Mouse (Mus musculus): ENCODE measurements around the gene Efemp1. TPM values are rescaled to one million over a fixed set of nuclear protein-coding genes. Genes with fewer than 3 reads are reported as not detected.

Gene Efemp1
- polyA plus RNA-seq, 1 experiment, result 2.8 TPM

GRCm38 (mm10) chr11:28912469-28913138 lies 59.6 kb downstream of the Efemp1 start:
- Histone ChIP-seq H3K4me3 (ENCODE audit: control insufficient read depth, low read depth, low read length) (no peak overlapping the region), H3K4me1 (ENCODE audit: control insufficient read depth, insufficient read depth, low read length) (no peaks in the 10 kb centered on the region)
- no peak for TF ChIP-seq POLR2A (IDR thresholded peaks at IDR 0.05; ENCODE audit: control insufficient read depth, low read depth, low read length)
- no peak for TF ChIP-seq CTCF (IDR thresholded peaks at IDR 0.05; ENCODE audit: control insufficient read depth, insufficient read depth, insufficient replicate concordance, low read depth, low read length)

GRCm38 (mm10) chr11:28934449-28934848 lies 81.4 kb downstream of the Efemp1 start:
- Histone ChIP-seq H3K27ac (ENCODE audit: control insufficient read depth, insufficient read depth, low read depth, low read length) (no peak overlapping the region), H3K36me3 (ENCODE audit: control insufficient read depth, insufficient read depth, low read length) (no peaks in the 10 kb centered on the region), H3K27me3 (ENCODE audit: control insufficient read depth, insufficient read depth, low read length) (no peaks in the 10 kb centered on the region), H3K4me1 (ENCODE audit: control insufficient read depth, insufficient read depth, low read length) (no peaks in the 10 kb centered on the region), H3K4me3 (ENCODE audit: control insufficient read depth, low read depth, low read length) (no peak overlapping the region)
- TF ChIP-seq POLR2A (IDR thresholded peaks at IDR 0.05; ENCODE audit: control insufficient read depth, low read depth, low read length) (no peak), CTCF (IDR thresholded peaks at IDR 0.05; ENCODE audit: control insufficient read depth, insufficient read depth, insufficient replicate concordance, low read depth, low read length) (peak; percentile 26; the same call in 1 of the 2 replicates)

More at GRCm38 (mm10) chr11:28912469-28913138, 59.6 kb downstream of the Efemp1 start:
- H3K27ac ChIP-seq (ENCODE audit: control insufficient read depth, insufficient read depth, low read depth, low read length), result no peak overlapping the region
- H3K27me3 ChIP-seq (ENCODE audit: control insufficient read depth, insufficient read depth, low read length), result no peaks in the 10 kb centered on the region
- no peaks in the 10 kb centered on the region for H3K36me3 ChIP-seq (ENCODE audit: control insufficient read depth, insufficient read depth, low read length)

- H3K4me1 ChIP-seq (ENCODE audit: control insufficient read depth, insufficient read depth, low read length), result no peaks in the 10 kb centered on the region
- no peaks in the 10 kb centered on the region for H3K27me3 ChIP-seq (ENCODE audit: control insufficient read depth, insufficient read depth, low read length)
- TF ChIP-seq POLR2A (IDR thresholded peaks at IDR 0.05; ENCODE audit: control insufficient read depth, low read depth, low read length), result no peak
- TF ChIP-seq CTCF (IDR thresholded peaks at IDR 0.05; ENCODE audit: control insufficient read depth, insufficient read depth, insufficient replicate concordance, low read depth, low read length), result no peak
- no peaks in the 10 kb centered on the region for H3K36me3 ChIP-seq (ENCODE audit: control insufficient read depth, insufficient read depth, low read length)
- H3K4me3 ChIP-seq (ENCODE audit: control insufficient read depth, low read depth, low read length), result no peak overlapping the region
- no peak overlapping the region for H3K27ac ChIP-seq (ENCODE audit: control insufficient read depth, insufficient read depth, low read depth, low read length)
These were observed 86.6 kb downstream of the Efemp1 start for GRCm38 (mm10) chr11:28939651-28940050.

GRCm38 (mm10) chr11:28951586-28952210 lies 98.7 kb downstream of the Efemp1 start:
- peaks cover 2% of the 10 kb centered on the region; the same call in 1 of the 2 replicates for H3K4me1 ChIP-seq (ENCODE audit: control insufficient read depth, insufficient read depth, low read length)

GRCm38 (mm10) chr11:28954673-28955304 lies 101.8 kb downstream of the Efemp1 start:
- Histone ChIP-seq H3K4me1 (ENCODE audit: control insufficient read depth, insufficient read depth, low read length) (peaks cover 6% of the 10 kb centered on the region), H3K36me3 (ENCODE audit: control insufficient read depth, insufficient read depth, low read length) (no peaks in the 10 kb centered on the region), H3K27me3 (ENCODE audit: control insufficient read depth, insufficient read depth, low read length) (no peaks in the 10 kb centered on the region), H3K4me3 (ENCODE audit: control insufficient read depth, low read depth, low read length) (no peak overlapping the region), H3K27ac (ENCODE audit: control insufficient read depth, insufficient read depth, low read depth, low read length) (no peak overlapping the region)
- TF ChIP-seq POLR2A (IDR thresholded peaks at IDR 0.05; ENCODE audit: control insufficient read depth, low read depth, low read length), result no peak
- no peak for TF ChIP-seq CTCF (IDR thresholded peaks at IDR 0.05; ENCODE audit: control insufficient read depth, insufficient read depth, insufficient replicate concordance, low read depth, low read length)

More at GRCm38 (mm10) chr11:28951586-28952210, 98.7 kb downstream of the Efemp1 start:
- no peaks in the 10 kb centered on the region for H3K36me3 ChIP-seq (ENCODE audit: control insufficient read depth, insufficient read depth, low read length)
- no peak overlapping the region for H3K27ac ChIP-seq (ENCODE audit: control insufficient read depth, insufficient read depth, low read depth, low read length)
- no peaks in the 10 kb centered on the region for H3K27me3 ChIP-seq (ENCODE audit: control insufficient read depth, insufficient read depth, low read length)
- TF ChIP-seq CTCF (IDR thresholded peaks at IDR 0.05; ENCODE audit: control insufficient read depth, insufficient read depth, insufficient replicate concordance, low read depth, low read length), result no peak
- no peak overlapping the region for H3K4me3 ChIP-seq (ENCODE audit: control insufficient read depth, low read depth, low read length)

GRCm38 (mm10) chr11:28955305-28955701 lies 102.3 kb downstream of the Efemp1 start:
- Histone ChIP-seq H3K4me1 (ENCODE audit: control insufficient read depth, insufficient read depth, low read length) (peaks cover 6% of the 10 kb centered on the region), H3K4me3 (ENCODE audit: control insufficient read depth, low read depth, low read length) (no peak overlapping the region), H3K27ac (ENCODE audit: control insufficient read depth, insufficient read depth, low read depth, low read length) (no peak overlapping the region), H3K27me3 (ENCODE audit: control insufficient read depth, insufficient read depth, low read length) (no peaks in the 10 kb centered on the region), H3K36me3 (ENCODE audit: control insufficient read depth, insufficient read depth, low read length) (no peaks in the 10 kb centered on the region)
- TF ChIP-seq POLR2A (IDR thresholded peaks at IDR 0.05; ENCODE audit: control insufficient read depth, low read depth, low read length), result no peak
- TF ChIP-seq CTCF (IDR thresholded peaks at IDR 0.05; ENCODE audit: control insufficient read depth, insufficient read depth, insufficient replicate concordance, low read depth, low read length), result no peak

GRCm38 (mm10) chr11:28961381-28961780 lies 108.4 kb downstream of the Efemp1 start:
- H3K36me3 ChIP-seq (ENCODE audit: control insufficient read depth, insufficient read depth, low read length), result no peaks in the 10 kb centered on the region
- H3K27me3 ChIP-seq (ENCODE audit: control insufficient read depth, insufficient read depth, low read length), result no peaks in the 10 kb centered on the region
- no peak for TF ChIP-seq CTCF (IDR thresholded peaks at IDR 0.05; ENCODE audit: control insufficient read depth, insufficient read depth, insufficient replicate concordance, low read depth, low read length)
- no peak for TF ChIP-seq POLR2A (IDR thresholded peaks at IDR 0.05; ENCODE audit: control insufficient read depth, low read depth, low read length)
- no peak overlapping the region for H3K4me3 ChIP-seq (ENCODE audit: control insufficient read depth, low read depth, low read length)
- no peak overlapping the region for H3K27ac ChIP-seq (ENCODE audit: control insufficient read depth, insufficient read depth, low read depth, low read length)
- peaks cover 6% of the 10 kb centered on the region for H3K4me1 ChIP-seq (ENCODE audit: control insufficient read depth, insufficient read depth, low read length)
